8 mouse cellular contexts compared by ENCODE assay signal in the genomic region with DNA sequence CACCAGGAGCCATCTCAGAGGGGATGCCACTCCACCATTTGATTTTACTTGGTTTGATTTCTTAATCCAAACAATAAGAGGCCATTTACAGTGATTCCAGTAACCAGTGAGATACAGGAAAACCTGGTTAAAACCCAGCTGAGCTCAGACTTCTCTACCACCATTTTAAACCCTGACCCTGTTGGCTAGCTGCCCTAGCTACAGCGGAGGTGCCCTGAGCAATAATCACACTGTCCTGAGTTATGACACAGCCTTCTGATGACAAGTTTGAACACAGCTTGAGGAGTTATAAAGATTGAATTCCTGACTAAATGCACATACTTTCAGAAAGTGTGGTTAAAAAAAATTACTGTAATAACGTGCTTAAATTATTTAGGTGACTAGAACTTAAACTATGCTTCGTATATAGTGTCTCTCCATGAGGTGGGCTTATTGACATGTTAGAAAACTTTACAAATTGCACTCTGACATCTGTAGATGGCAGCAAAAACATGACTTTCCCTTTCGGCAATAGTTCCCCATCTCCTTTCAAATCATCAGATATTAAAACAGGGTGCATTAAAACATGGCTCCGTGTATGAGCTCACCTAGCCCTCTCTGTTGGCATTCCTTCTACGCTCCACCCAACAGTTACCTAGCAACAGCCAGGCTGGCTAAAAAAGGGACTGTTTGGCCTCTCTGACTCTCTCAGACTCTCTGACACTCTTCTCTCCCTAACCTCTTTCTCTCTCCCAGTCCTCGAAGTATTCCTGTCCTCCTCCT. TPM values are rescaled to one million over a fixed set of nuclear protein-coding genes. Genes with fewer than 3 reads are reported as not detected.
DNase-seq lines count a peak whose midpoint lies in the region; ATAC-seq and TF ChIP-seq lines count a peak whose summit lies in the region.

No protein-coding gene starts in this region.

- 0 out of 2 replicates have a peak, but pooled peaks cover 1% of the 10 kb centered on the region for H3K4me1 ChIP-seq in forebrain, embryonic 15.5 days
- H3K4me1 ChIP-seq in forebrain, embryonic 12.5 days = no peaks in the 10 kb centered on the region
- H3K4me1 ChIP-seq in intestine, postnatal 0 days (replicated peaks; ENCODE audit: control insufficient read depth, insufficient read depth, low read length) = no peaks in the 10 kb centered on the region

- ATAC-seq in forebrain, embryonic 15.5 days (replicated peaks) = peak; percentile 29; the same call in 1 of the 2 replicates
- ATAC-seq in forebrain, embryonic 12.5 days (ENCODE audit: low FRiP score) = no peak
- ATAC-seq in intestine, postnatal 0 days = no peak

- TF ChIP-seq CTCF in intestine, postnatal 0 days (IDR thresholded peaks at IDR 0.05; ENCODE audit: low read depth) = peak; percentile 46

- no peak overlapping the region for H3K27ac ChIP-seq in forebrain, embryonic 15.5 days (replicated peaks)
- no peak overlapping the region for H3K27ac ChIP-seq in forebrain, embryonic 12.5 days
- no peak overlapping the region for H3K27ac ChIP-seq in intestine, postnatal 0 days (ENCODE audit: low read depth, low read length)

- H3K4me3 ChIP-seq in forebrain, embryonic 15.5 days = no peak overlapping the region
- H3K4me3 ChIP-seq in forebrain, embryonic 12.5 days (replicated peaks) = no peak overlapping the region
- no peak overlapping the region for H3K4me3 ChIP-seq in intestine, postnatal 0 days (ENCODE audit: low read depth, low read length)

- H3K9ac ChIP-seq in forebrain, embryonic 15.5 days (replicated peaks) = no peak overlapping the region
- H3K9ac ChIP-seq in forebrain, embryonic 12.5 days = no peak overlapping the region
- no peak overlapping the region for H3K9ac ChIP-seq in intestine, postnatal 0 days (ENCODE audit: low read depth, low read length)

- H3K4me2 ChIP-seq in forebrain, embryonic 15.5 days (replicated peaks) = no peak overlapping the region
- no peak overlapping the region for H3K4me2 ChIP-seq in forebrain, embryonic 12.5 days
- no peak overlapping the region for H3K4me2 ChIP-seq in intestine, postnatal 0 days (replicated peaks; ENCODE audit: low read depth)

- DNase-seq in urinary bladder, postnatal 14 days (ENCODE audit: low spot score) = peak; percentile 64
- no peak for DNase-seq in urinary bladder, postnatal 4 days (ENCODE audit: low spot score in 2 of 2)
- peak; percentile 50 to 62 for DNase-seq in lung, postnatal 4 days
- DNase-seq in thymus, postnatal 14 days = no peak
- no peak for DNase-seq in left cerebral cortex, adult 11 months (ENCODE audit: low spot score)

- H3K9me3 ChIP-seq in forebrain, embryonic 15.5 days = no peaks in the 10 kb centered on the region
- H3K9me3 ChIP-seq in forebrain, embryonic 12.5 days = no peaks in the 10 kb centered on the region
- H3K9me3 ChIP-seq in intestine, postnatal 0 days (ENCODE audit: control insufficient read depth) = no peaks in the 10 kb centered on the region

- WGBS in forebrain, embryonic 15.5 days = 63% methylated on average over 7 of the region's 7 CpGs
- 72% methylated on average over 7 of the region's 7 CpGs for WGBS in forebrain, embryonic 12.5 days
- 55% methylated on average over 7 of the region's 7 CpGs for WGBS in intestine, postnatal 0 days

- no peaks in the 10 kb centered on the region for H3K27me3 ChIP-seq in forebrain, embryonic 15.5 days
- H3K27me3 ChIP-seq in forebrain, embryonic 12.5 days = no peaks in the 10 kb centered on the region
- no peaks in the 10 kb centered on the region for H3K27me3 ChIP-seq in intestine, postnatal 0 days (replicated peaks; ENCODE audit: control insufficient read depth, insufficient read depth, low read length)

- H3K36me3 ChIP-seq in forebrain, embryonic 15.5 days = no peaks in the 10 kb centered on the region
- no peaks in the 10 kb centered on the region for H3K36me3 ChIP-seq in forebrain, embryonic 12.5 days (replicated peaks)
- no peaks in the 10 kb centered on the region for H3K36me3 ChIP-seq in intestine, postnatal 0 days (ENCODE audit: control insufficient read depth, insufficient read depth)

RNA-seq across cellular contexts. Expression of a gene that starts 29.1 kb away (rescaled TPM):
- polyA plus RNA-seq in forebrain, embryonic 15.5 days (2015; fragmentation: Nextera tagmentation; extraction: Ambion mirVana) = not detected in 2 replicates
- not detected in 2 replicates for polyA plus RNA-seq in forebrain, embryonic 12.5 days (2016; fragmentation: Nextera tagmentation; extraction: Ambion mirVana)
- polyA plus RNA-seq in intestine, postnatal 0 days (2015; fragmentation: Nextera tagmentation; extraction: Ambion mirVana) = not detected in 2 replicates

Comparison
In these comparisons a context has a peak if more than half of its experiments do, and no peak if none do; other contexts are left out.
1. DNase-seq: peak in urinary bladder, postnatal 14 days (single experiment) and lung, postnatal 4 days (2 of 2); none in urinary bladder, postnatal 4 days (0 of 2), thymus, postnatal 14 days (single experiment) and left cerebral cortex, adult 11 months (single experiment).